In genomic region chr8:3219921-3220411, GRCm38 (mm10) we compare ENCODE assay signal across 9 mouse cellular contexts. TPM values are rescaled to one million over a fixed set of nuclear protein-coding genes. Genes with fewer than 3 reads are reported as not detected.
DNase-seq lines count a peak whose midpoint lies in the region; ATAC-seq and TF ChIP-seq lines count a peak whose summit lies in the region.
"Had no signal": no experiment of that assay in that cellular context is flagged by ENCODE, and none has a peak within 500 bp of the region (broad histone marks: within the 10 kb centered on the region; RNA-seq: fewer than 3 reads in every experiment).

No protein-coding gene starts in this region.

- H3K9me3 ChIP-seq in heart, embryonic 16.5 days (replicated peaks; ENCODE audit: control insufficient read depth, low read length), result no peaks in the 10 kb centered on the region
- no peaks in the 10 kb centered on the region for H3K9me3 ChIP-seq in limb, embryonic 15.5 days
- no peaks in the 10 kb centered on the region for H3K9me3 ChIP-seq in stomach, postnatal 0 days (ENCODE audit: control insufficient read depth, low read length)

- no peak for ATAC-seq in heart, embryonic 16.5 days (replicated peaks; ENCODE audit: extremely low read depth, insufficient read depth, low FRiP score)
- ATAC-seq in limb, embryonic 15.5 days (ENCODE audit: insufficient number of reproducible peaks, low FRiP score, low TSS enrichment, low read depth), result no peak
- no peak for ATAC-seq in stomach, postnatal 0 days (ENCODE audit: low FRiP score, low TSS enrichment)

- H3K4me1 ChIP-seq in heart, embryonic 16.5 days (ENCODE audit: control insufficient read depth, insufficient read depth, low read length), result peaks cover 57% of the 10 kb centered on the region
- H3K4me1 ChIP-seq in limb, embryonic 15.5 days, result peaks cover 22% of the 10 kb centered on the region
- H3K4me1 ChIP-seq in stomach, postnatal 0 days (replicated peaks; ENCODE audit: control insufficient read depth, insufficient read depth), result no peaks in the 10 kb centered on the region

- no peak for TF ChIP-seq EP300 in stomach, postnatal 0 days (optimal IDR thresholded peaks at IDR 0.05)

- no peak for DNase-seq in heart, adult 18-20 months
- peak; percentile 15 for DNase-seq in thymus, postnatal 4 days
- no peak for DNase-seq in thymus, postnatal 36 days
- no peak for DNase-seq in stomach, postnatal 0 days (ENCODE audit: low spot score)
- no peak for DNase-seq in spleen, postnatal 14 days (ENCODE audit: low spot score in 2 of 2)
- no peak for DNase-seq in cerebellum, adult 9-10 months

- no peaks in the 10 kb centered on the region for H3K27me3 ChIP-seq in heart, embryonic 16.5 days (ENCODE audit: control insufficient read depth, insufficient read depth, low read length)
- H3K27me3 ChIP-seq in limb, embryonic 15.5 days, result no peaks in the 10 kb centered on the region
- H3K27me3 ChIP-seq in stomach, postnatal 0 days (ENCODE audit: control insufficient read depth, insufficient read depth, low read length), result no peaks in the 10 kb centered on the region
- H3K27me3 ChIP-seq: CH12.LX had no signal

- no peaks in the 10 kb centered on the region for H3K36me3 ChIP-seq in heart, embryonic 16.5 days (ENCODE audit: control insufficient read depth, insufficient read depth)
- no peaks in the 10 kb centered on the region for H3K36me3 ChIP-seq in limb, embryonic 15.5 days
- H3K36me3 ChIP-seq in stomach, postnatal 0 days (ENCODE audit: control insufficient read depth, insufficient read depth, low read length), result no peaks in the 10 kb centered on the region

- WGBS in heart, embryonic 16.5 days, result 84% methylated on average over 12 of the region's 12 CpGs
- WGBS in limb, embryonic 15.5 days, result 75% methylated on average over 12 of the region's 12 CpGs
- WGBS in stomach, postnatal 0 days, result 71% methylated on average over 12 of the region's 12 CpGs

- no peak for TF ChIP-seq CTCF in stomach, postnatal 0 days (IDR thresholded peaks at IDR 0.05; ENCODE audit: low read depth)

- H3K4me2 ChIP-seq in heart, embryonic 16.5 days (ENCODE audit: low read depth, low read length), result peak overlapping the region; percentile 69; the same call in 1 of the 2 replicates
- peak overlapping the region; percentile 80; the same call in 1 of the 2 replicates for H3K4me2 ChIP-seq in limb, embryonic 15.5 days
- H3K4me2 ChIP-seq in stomach, postnatal 0 days (replicated peaks; ENCODE audit: low read depth), result peak overlapping the region; percentile 83; the same call in 1 of the 2 replicates

- H3K9ac ChIP-seq in heart, embryonic 16.5 days (ENCODE audit: low read length), result no peak overlapping the region
- H3K9ac ChIP-seq in limb, embryonic 15.5 days, result no peak overlapping the region
- H3K9ac ChIP-seq in stomach, postnatal 0 days (ENCODE audit: low read length), result no peak overlapping the region

- H3K4me3 ChIP-seq in heart, embryonic 16.5 days (ENCODE audit: low read length), result no peak overlapping the region
- peak overlapping the region; percentile 49; the same call in 1 of the 2 replicates for H3K4me3 ChIP-seq in limb, embryonic 15.5 days
- no peak overlapping the region for H3K4me3 ChIP-seq in stomach, postnatal 0 days (ENCODE audit: low read depth, low read length)

- peak overlapping the region; percentile 92 for H3K27ac ChIP-seq in heart, embryonic 16.5 days (ENCODE audit: low read length)
- peak overlapping the region; percentile 90 for H3K27ac ChIP-seq in limb, embryonic 15.5 days
- peak overlapping the region; percentile 90 for H3K27ac ChIP-seq in stomach, postnatal 0 days (replicated peaks)

RNA-seq across cellular contexts. Expression of gene Insr, which starts 59.5 kb away (rescaled TPM):
- polyA plus RNA-seq in heart, embryonic 16.5 days (2015; fragmentation: Nextera tagmentation; extraction: Ambion mirVana), result 60.0 and 65.5 TPM in 2 replicates
- 100 to 1,000 TPM; 127 to 137 TPM for total RNA-seq in heart, adult 18-20 months (2021)
- 36.4 and 38.0 TPM in 2 replicates for polyA plus RNA-seq in limb, embryonic 15.5 days (2015; fragmentation: Nextera tagmentation; extraction: Ambion mirVana)
- 20.9 and 24.2 TPM in 2 replicates for polyA plus RNA-seq in stomach, postnatal 0 days (2015; fragmentation: Nextera tagmentation; extraction: Ambion mirVana)
